In genomic region chr5:150016861-150017260, GRCm38 (mm10) we compare ENCODE assay signal across 22 mouse cellular contexts. TPM values are rescaled to one million over a fixed set of nuclear protein-coding genes. Genes with fewer than 3 reads are reported as not detected.
A peak's percentile ranks its signal among the peaks of the same experiment; 100 is the strongest.
DNase-seq lines count a peak whose midpoint lies in the region; ATAC-seq lines count a peak whose summit lies in the region.
"Had no signal": no experiment of that assay in that cellular context is flagged by ENCODE, and none has a peak within 500 bp of the region (broad histone marks: within the 10 kb centered on the region; RNA-seq: fewer than 3 reads in every experiment).

No protein-coding gene starts in this region.

- no peak overlapping the region for H3K9ac ChIP-seq in kidney, embryonic 14.5 days (ENCODE audit: low read depth, low read length)
- H3K9ac ChIP-seq: embryonic facial prominence, embryonic 13.5 days had no signal

- peaks cover 14% of the 10 kb centered on the region for H3K4me1 ChIP-seq in kidney, embryonic 14.5 days (ENCODE audit: control insufficient read depth, insufficient read depth, low read length)

- no peaks in the 10 kb centered on the region for H3K36me3 ChIP-seq in kidney, embryonic 14.5 days (ENCODE audit: control insufficient read depth, insufficient read depth, low read length)
- H3K36me3 ChIP-seq: embryonic facial prominence, embryonic 13.5 days had no signal

- H3K27ac ChIP-seq in kidney, embryonic 14.5 days (ENCODE audit: low read depth, low read length): no peak overlapping the region
- H3K27ac ChIP-seq: embryonic facial prominence, embryonic 13.5 days; heart, adult 2 months had no signal

- no peak overlapping the region for H3K4me2 ChIP-seq in kidney, embryonic 14.5 days (replicated peaks; ENCODE audit: low read depth, low read length)
- H3K4me2 ChIP-seq: embryonic facial prominence, embryonic 13.5 days had no signal

- no peak overlapping the region for H3K4me3 ChIP-seq in kidney, embryonic 14.5 days (ENCODE audit: low read length)
- H3K4me3 ChIP-seq: embryonic facial prominence, embryonic 13.5 days; heart, adult 2 months had no signal

- WGBS in kidney, embryonic 14.5 days: 19% methylated on average over 10 of the region's 10 CpGs

- DNase-seq in kidney, adult 8-10 months: no peak
- peak; percentile 30 for DNase-seq in embryo, embryonic 11.5 days (ENCODE audit: low read depth, low spot score)
- peak; percentile 69 for DNase-seq in hindlimb bud, embryonic 11.5 days (ENCODE audit: extremely low spot score, low read depth, low spot score)
- DNase-seq in mesoderm, embryonic 11.5 days (ENCODE audit: low read depth, low spot score): peak; percentile 71
- DNase-seq in layer of hippocampus, postnatal 14 days (ENCODE audit: low spot score in 2 of 2): no peak
- DNase-seq in right cerebral cortex, postnatal 25 days: no peak
- DNase-seq in left cerebral cortex, adult 9 months (ENCODE audit: low spot score in 2 of 2): no peak
- DNase-seq: adrenal gland, postnatal 10 days; cerebellum, adult 2 months; heart, adult 2 months; heart, postnatal 10 days; layer of hippocampus, adult 9-11 months; lung, adult 2 months; lung, postnatal 4 days; right cerebral cortex, adult 18-20 months; thymus, postnatal 4 days had no signal

- ATAC-seq in kidney, embryonic 14.5 days (ENCODE audit: low FRiP score, low TSS enrichment): peak; percentile 45; the same call in 1 of the 2 replicates

- 0 out of 2 replicates have a peak, but pooled peaks cover 2% of the 10 kb centered on the region for H3K9me3 ChIP-seq in kidney, embryonic 14.5 days (ENCODE audit: control insufficient read depth, low read length)
- H3K9me3 ChIP-seq: embryonic facial prominence, embryonic 13.5 days had no signal

- 0 out of 2 replicates have a peak, but pooled peaks cover 3% of the 10 kb centered on the region for H3K27me3 ChIP-seq in kidney, embryonic 14.5 days (ENCODE audit: control insufficient read depth, insufficient read depth, low read length)

RNA-seq across cellular contexts. Expression of gene Rxfp2, which starts 1.6 kb away (rescaled TPM):
- 6.0 and 7.9 TPM in 2 replicates for polyA plus RNA-seq in kidney, embryonic 14.5 days (2014; fragmentation: Nextera tagmentation; extraction: Ambion mirVana)
- total RNA-seq in layer of hippocampus, postnatal 14 days (2021): under 1 TPM; 0.35 to 0.72 TPM
- total RNA-seq: adrenal gland, postnatal 10 days; gastrocnemius, adult 18-20 months; heart, adult 2 months; heart, postnatal 10 days; liver, adult 2 months; monocyte, adult 5-6 weeks; neutrophil, adult 5-6 weeks had no signal
- polyA plus RNA-seq: liver, adult 2 months had no signal

Comparison
In these comparisons a context has a peak if more than half of its experiments do, and no peak if none do; other contexts are left out.
1. DNase-seq: peak in embryo, embryonic 11.5 days (single experiment), hindlimb bud, embryonic 11.5 days (single experiment) and mesoderm, embryonic 11.5 days (single experiment); none in kidney, adult 8-10 months (0 of 2), layer of hippocampus, postnatal 14 days (0 of 2), right cerebral cortex, postnatal 25 days (single experiment) and left cerebral cortex, adult 9 months (0 of 2).